Mouse (Mus musculus): ENCODE measurements around the gene Mgat2.
"Not testable (repeated sequence)": the region's sequence is repeated elsewhere in the genome, so short reads cannot be mapped to it uniquely, and the experiment has no call there.

Mgat2 gene

DNA sequence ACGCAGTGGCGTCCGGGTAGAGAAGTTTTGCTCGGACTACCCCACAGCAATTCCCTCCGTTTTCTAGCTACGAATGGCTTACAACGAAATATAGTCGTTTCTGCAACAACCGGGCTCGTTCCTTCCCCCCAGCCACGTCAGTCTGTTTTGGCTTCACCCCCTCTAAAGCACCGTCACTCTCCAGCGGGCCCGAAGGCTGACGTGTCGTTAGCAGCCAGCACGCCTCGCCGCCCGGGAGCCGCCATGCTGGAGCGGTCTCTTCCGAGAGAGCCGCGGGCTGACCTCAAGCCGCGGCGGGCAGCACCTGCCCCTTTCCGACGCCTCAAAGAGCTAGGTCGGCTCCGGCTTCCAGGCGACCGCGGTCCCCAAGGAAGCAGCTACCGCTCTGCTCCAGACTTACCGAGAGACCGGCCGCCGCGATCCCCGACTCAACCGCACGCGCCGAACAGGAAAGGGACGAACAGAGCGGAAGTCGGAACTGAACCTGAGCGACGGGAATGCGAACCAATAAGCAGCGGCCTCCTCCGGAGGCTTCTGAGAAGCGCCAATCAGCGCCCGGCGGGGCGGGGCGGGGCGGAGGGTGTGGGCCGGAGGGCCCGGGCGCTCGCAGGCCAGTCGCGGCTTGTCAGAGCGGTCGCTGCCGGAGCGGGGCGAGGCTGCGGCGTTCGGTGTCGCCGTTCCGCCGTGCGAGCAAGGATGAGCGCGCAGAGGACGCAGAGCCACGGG is at the start of gene Mgat2, which contains the start of gene Rpl36al:
Mgat2 (plus strand) TSS at position 575 of the 726 bp plus-strand sequence.
Rpl36al (minus strand) TSS at position 501 of the 726 bp plus-strand sequence.
- peak; percentile 100 for DNase-seq (ENCODE audit: low spot score)

DNA sequence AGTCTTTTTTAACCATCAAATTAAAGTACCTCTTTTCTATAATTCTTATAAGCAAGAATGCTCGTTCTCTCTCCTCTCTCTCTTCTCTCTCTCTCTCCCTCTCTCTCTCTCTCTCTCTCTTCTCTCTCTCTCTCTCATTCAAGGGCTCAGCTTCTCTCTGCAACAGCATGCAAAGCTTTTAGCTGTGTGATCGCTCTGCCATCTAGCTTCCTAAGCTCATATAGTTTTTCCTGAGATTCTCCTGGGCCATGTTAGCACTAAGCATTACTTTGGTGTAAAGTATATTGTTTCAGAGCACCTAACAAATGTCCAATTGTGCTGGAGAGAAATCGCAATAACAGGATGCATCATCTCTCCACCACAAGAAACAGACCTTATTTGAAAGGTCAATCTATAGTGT is 44.8 kb upstream of the Mgat2 start:
- no peak for DNase-seq (ENCODE audit: low spot score)

- no peak for DNase-seq (ENCODE audit: low spot score)
These were observed 44.1 kb upstream of the Mgat2 start for GRCm38 (mm10) chr12:69139841-69140240.

GRCm38 (mm10) chr12:69143460-69143859 is 40.5 kb upstream of the Mgat2 start:
- DNase-seq (ENCODE audit: low spot score) = peak; percentile 53

DNA sequence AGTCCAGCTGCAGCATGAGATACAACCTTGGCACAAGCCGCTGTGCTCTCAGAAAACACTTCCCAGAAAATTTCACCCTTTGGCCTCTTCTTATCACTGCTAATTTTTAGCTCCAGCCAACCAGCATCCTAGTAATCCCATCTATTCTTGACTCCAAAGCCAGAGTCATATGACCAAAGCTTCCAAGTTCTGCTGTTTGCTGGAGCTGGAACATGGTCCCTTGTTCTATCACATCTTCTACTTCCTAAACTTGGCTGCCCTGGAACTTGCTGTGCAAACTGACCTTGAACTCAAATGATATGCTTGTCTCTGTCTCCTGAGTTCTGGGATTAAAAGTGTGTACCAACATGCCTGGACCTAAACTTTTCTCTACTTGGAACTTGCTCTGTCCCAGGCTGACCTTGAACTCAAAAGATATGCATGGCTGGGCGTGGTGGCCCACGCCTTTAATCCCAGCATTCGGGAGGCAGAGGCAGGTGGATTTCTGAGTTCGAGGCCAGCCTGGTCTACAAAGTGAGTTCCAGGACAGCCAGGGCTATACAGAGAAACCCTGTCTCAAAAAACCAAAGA is 36.7 kb upstream of the Mgat2 start:
- DNase-seq (ENCODE audit: low spot score) = no peak

GRCm38 (mm10) chr12:69150049-69150448 is 33.9 kb upstream of the Mgat2 start:
- DNase-seq (ENCODE audit: low spot score) = no peak

DNA sequence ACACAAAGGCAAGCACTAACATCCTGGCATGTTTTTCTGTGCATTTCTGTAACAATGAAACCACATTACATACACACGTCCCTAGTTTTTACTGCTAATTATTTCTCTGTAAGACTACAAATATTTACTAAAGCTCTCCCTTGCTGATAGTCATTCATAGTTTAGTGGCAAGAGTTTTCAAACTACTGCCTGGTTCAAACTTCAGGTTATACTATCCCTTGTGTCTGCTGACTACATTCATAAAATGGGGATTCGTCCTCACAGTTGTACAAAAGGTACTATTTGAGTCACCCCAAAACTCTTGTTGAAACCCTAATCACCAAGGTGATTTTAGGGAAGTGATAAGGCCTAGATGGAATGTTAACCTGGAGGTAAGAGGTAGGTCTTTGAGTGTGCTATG is 28.0 kb upstream of the Mgat2 start:
- no peak for DNase-seq (ENCODE audit: low spot score)

DNA sequence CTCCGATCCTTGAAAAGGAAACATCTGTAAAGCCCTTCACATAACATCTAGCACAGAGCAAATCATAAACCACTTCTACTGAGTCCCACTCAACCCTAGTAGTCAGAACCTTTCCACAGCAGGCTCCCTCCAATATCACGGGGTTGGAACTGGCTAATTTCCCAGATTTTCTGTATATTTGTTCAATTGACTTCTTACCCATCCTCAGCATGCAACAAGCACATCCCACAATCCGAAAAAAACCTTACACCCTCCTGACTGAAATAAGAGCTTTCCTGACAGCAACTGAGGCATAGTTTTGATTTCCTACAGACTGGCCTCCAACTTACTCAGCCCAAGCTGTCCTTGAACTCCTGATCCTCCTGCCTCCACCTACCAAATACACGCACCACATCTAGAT is 27.5 kb upstream of the Mgat2 start:
- DNase-seq (ENCODE audit: low spot score) = no peak

DNA sequence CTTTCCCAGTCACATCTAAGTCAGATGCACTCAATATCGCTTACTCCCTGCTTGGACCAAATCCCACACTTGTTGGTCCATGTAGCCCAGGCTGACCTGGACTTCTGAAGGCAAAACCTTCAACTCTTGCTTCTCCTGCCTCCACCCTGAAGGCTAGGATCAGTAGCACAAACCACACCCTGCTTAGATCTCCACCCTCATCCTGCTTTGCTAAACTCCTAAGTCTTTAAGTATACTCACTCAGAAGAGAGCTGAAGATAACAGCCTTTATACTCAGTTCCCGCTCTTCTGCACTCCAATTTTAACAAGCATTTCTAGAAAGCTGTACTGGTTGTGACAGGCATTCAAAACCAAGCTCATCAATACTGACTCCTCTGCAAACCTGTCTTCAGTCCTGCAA is 26.9 kb upstream of the Mgat2 start:
- no peak for DNase-seq (ENCODE audit: low spot score)

- no peak for DNase-seq (ENCODE audit: low spot score)
These were observed 25.6 kb upstream of the Mgat2 start for GRCm38 (mm10) chr12:69158366-69158764.

DNA sequence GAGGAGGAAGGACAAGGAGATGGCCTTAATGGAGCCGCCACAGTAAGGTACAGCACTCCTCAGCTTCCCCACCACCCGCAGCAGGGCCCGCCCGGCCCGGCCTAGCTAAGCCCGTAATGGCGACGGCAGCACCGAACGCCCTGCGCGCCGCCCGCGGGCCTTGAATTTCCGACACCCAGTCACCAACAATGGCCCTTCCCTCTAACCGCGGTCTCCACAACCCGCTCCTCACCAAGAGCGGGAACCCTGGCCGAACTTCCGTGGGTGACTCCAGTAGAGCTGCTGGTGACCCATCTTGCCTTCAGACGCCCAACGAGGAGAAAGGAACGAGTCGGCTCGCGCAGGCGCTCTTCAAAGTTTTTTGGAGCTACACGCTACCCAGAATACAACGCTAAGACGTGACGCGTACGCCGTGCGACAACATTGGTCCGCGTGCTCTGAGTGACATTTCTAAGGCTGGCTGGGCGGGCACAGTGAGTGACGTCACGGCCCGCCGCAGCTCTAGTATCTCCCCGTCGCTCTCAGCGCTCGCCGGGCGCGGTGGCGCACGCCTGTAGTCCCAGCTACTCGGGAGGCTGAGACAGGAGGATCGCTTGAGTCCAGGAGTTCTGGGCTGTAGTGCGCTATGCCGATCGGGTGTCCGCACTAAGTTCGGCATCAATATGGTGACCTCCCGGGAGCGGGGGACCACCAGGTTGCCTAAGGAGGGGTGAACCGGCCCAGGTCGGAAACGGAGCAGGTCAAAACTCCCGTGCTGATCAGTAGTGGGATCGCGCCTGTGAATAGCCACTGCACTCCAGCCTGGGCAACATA is 25.0 kb upstream of the Mgat2 start, which contains the start of gene Rps29:
Rps29 (minus strand) TSS at position 422 of the 813 bp plus-strand sequence.
- peak; percentile 96 for DNase-seq (ENCODE audit: low spot score)

GRCm38 (mm10) chr12:69159578-69159940 is 24.4 kb upstream of the Mgat2 start:
- no peak for DNase-seq (ENCODE audit: low spot score)

- not testable (repeated sequence) for DNase-seq (ENCODE audit: low spot score)
These were observed 23.3 kb upstream of the Mgat2 start for GRCm38 (mm10) chr12:69160677-69161076.

GRCm38 (mm10) chr12:69163586-69163985 is 20.4 kb upstream of the Mgat2 start:
- DNase-seq (ENCODE audit: low spot score) = not testable (repeated sequence)

DNA sequence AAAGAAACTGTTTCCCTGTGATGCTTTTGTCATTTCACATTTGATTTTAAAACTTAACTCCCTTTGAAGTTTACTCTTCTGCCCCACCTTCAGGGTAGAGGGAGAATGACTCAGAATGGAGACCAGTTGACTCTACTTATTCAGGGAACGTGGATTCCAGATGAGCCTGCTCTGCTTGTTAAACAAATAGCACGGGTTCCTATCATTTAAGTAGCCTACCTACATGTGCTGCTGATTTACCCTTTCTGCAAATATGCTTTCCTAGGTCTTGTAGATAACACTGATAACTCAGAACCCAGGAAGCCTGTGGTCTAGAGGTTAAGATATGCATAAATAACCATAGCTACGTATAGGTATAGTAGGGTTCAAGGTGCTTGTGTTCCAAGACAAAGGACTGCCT is 19.1 kb upstream of the Mgat2 start:
- no peak for DNase-seq (ENCODE audit: low spot score)

- DNase-seq (ENCODE audit: low spot score) = not testable (repeated sequence)
These were observed 16.9 kb upstream of the Mgat2 start for GRCm38 (mm10) chr12:69166861-69167581.

GRCm38 (mm10) chr12:69167656-69168460 is 16.1 kb upstream of the Mgat2 start:
- DNase-seq (ENCODE audit: low spot score) = no peak

DNA sequence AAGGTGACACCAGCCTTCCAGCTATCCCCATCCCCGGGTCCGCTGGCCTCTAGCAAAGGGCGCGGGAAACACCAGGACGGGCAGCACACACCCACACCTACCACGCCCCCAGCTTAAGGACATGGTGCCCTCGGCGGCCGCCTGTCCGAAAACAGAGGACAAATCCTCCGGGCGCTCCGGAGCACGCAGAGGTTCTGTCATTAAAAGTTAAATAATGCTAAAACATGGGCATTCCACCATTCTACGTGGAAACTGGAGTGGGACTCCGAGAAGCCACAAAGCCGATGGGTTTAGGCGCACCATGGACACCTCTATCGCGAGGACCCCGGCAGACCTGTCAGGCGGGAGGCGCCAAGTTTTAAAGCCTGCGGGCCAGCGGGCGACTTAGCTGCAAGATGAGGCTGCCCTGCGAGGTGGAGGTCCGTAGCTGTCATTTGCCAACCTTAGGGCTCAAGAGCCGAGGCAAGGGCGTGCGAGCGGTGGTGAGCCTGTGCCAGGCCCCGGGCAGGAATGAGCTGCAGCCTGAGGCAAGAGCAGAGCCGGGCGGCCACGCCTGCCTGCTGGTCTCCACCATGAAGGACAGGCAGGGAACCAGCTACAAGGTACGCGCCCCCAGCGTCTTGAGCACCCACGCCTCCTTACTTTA is 15.4 kb upstream of the Mgat2 start, which contains the start of gene Lrr1:
Lrr1 (plus strand) TSS at position 354 of the 646 bp plus-strand sequence.
- peak; percentile 90 for DNase-seq (ENCODE audit: low spot score)

GRCm38 (mm10) chr12:69171307-69171706 is 12.7 kb upstream of the Mgat2 start:
- DNase-seq (ENCODE audit: low spot score) = no peak

DNA sequence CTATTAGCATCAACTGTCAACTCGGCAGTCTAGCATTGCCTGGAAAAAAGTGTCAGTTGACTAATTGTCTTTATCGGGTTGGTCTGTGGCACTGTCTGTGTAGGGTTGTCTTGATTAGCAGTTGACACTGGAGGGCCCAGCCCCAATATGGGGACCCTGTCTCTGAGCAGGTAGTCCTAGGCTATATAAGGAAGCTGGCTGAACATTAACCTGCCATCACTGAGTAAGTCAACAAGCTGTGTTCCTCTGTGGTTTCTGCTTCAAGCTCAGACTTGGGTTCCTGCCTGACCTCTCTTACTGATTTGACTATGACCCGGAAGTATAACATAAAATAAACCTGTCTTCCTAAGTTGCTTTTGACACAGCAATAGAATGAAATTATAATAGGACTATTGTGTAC is 8.0 kb upstream of the Mgat2 start:
- no peak for DNase-seq (ENCODE audit: low spot score)

DNA sequence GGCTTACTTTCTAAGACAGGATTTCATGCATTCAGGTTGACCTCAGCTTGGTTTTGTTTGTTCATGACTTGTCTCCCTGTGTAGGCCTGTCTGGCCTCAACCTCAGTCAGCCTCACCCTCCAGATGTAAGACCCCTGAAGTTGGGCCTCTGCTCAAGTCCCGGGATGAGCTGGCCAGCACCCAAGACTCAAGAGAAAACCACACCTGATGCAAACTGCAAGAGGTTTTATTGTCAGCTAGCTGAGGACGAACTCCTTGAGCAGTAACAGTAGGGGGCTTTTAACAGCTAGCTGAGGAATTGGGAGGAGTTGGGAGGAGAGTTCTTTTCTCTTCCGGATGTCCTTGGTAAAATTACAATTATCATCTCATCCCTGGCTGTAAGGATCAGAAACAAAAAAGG is 6.4 kb upstream of the Mgat2 start:
- no peak for DNase-seq (ENCODE audit: low spot score)

Measured in testis, postnatal 10 days (tissue).